Mouse (Mus musculus): ENCODE data around the gene Arfgef2. TPM values are rescaled to one million over a fixed set of nuclear protein-coding genes. Genes with fewer than 3 reads are reported as not detected.

The Arfgef2 gene
- polyA plus RNA-seq, 1 experiment from 2014 or later: 4.6 TPM

- Histone ChIP-seq H3K36me3 (no peaks in the 10 kb centered on the region), H3K27me3 (no peaks in the 10 kb centered on the region), H3K27ac (replicated peaks) (no peak overlapping the region), H3K9me3 (no peaks in the 10 kb centered on the region), H3K4me1 (replicated peaks) (peaks cover 11% of the 10 kb centered on the region), H3K9ac (no peak overlapping the region), H3K4me3 (no peak overlapping the region), H3K4me2 (no peak overlapping the region)
- no peak; the same call in 1 of the 2 replicates for ATAC-seq (ENCODE audit: low FRiP score, low read depth)
- 76% methylated on average over 10 of the region's 10 CpGs for WGBS
Observed at GRCm38 (mm10) chr2:166810821-166811220, 5.4 kb downstream of the Arfgef2 start.

GRCm38 (mm10) chr2:166818463-166819143, 13.2 kb downstream of the Arfgef2 start:
- no peak overlapping the region for H3K9ac ChIP-seq
- H3K9me3 ChIP-seq: no peaks in the 10 kb centered on the region
- H3K36me3 ChIP-seq: no peaks in the 10 kb centered on the region
- no peak overlapping the region for H3K4me2 ChIP-seq
- 79% methylated on average over 9 of the region's 9 CpGs for WGBS
- H3K4me3 ChIP-seq: no peak overlapping the region
- ATAC-seq (ENCODE audit: low FRiP score, low read depth): no peak
- no peaks in the 10 kb centered on the region for H3K27me3 ChIP-seq
- no peak overlapping the region for H3K27ac ChIP-seq (replicated peaks)
- H3K4me1 ChIP-seq (replicated peaks): no peaks in the 10 kb centered on the region

GRCm38 (mm10) chr2:166819849-166820248, 14.5 kb downstream of the Arfgef2 start:
- H3K4me2 ChIP-seq: no peak overlapping the region
- H3K4me3 ChIP-seq: no peak overlapping the region
- no peaks in the 10 kb centered on the region for H3K36me3 ChIP-seq
- H3K9ac ChIP-seq: no peak overlapping the region
- H3K27ac ChIP-seq (replicated peaks): no peak overlapping the region
- 93% methylated on average over 8 of the region's 8 CpGs for WGBS
- no peaks in the 10 kb centered on the region for H3K9me3 ChIP-seq
- no peaks in the 10 kb centered on the region for H3K4me1 ChIP-seq (replicated peaks)
- no peaks in the 10 kb centered on the region for H3K27me3 ChIP-seq
- no peak for ATAC-seq (ENCODE audit: low FRiP score, low read depth)

GRCm38 (mm10) chr2:166820844-166821243, 15.5 kb downstream of the Arfgef2 start:
- 69% methylated on average over 2 of the region's 2 CpGs for WGBS
- Histone ChIP-seq H3K36me3 (no peaks in the 10 kb centered on the region), H3K4me2 (no peak overlapping the region), H3K9ac (no peak overlapping the region), H3K27me3 (no peaks in the 10 kb centered on the region), H3K4me3 (no peak overlapping the region), H3K27ac (replicated peaks) (no peak overlapping the region), H3K9me3 (no peaks in the 10 kb centered on the region), H3K4me1 (replicated peaks) (no peaks in the 10 kb centered on the region)
- no peak for ATAC-seq (ENCODE audit: low FRiP score, low read depth)

- H3K27me3 ChIP-seq: no peaks in the 10 kb centered on the region
- WGBS: 96% methylated on average over 3 of the region's 3 CpGs
- no peak for ATAC-seq (ENCODE audit: low FRiP score, low read depth)
- no peak overlapping the region for H3K4me2 ChIP-seq
- no peak overlapping the region for H3K9ac ChIP-seq
- no peaks in the 10 kb centered on the region for H3K36me3 ChIP-seq
- H3K4me1 ChIP-seq (replicated peaks): no peaks in the 10 kb centered on the region
- H3K27ac ChIP-seq (replicated peaks): no peak overlapping the region
- no peak overlapping the region for H3K4me3 ChIP-seq
- H3K9me3 ChIP-seq: no peaks in the 10 kb centered on the region
Observed at GRCm38 (mm10) chr2:166821406-166821805, 16.0 kb downstream of the Arfgef2 start.

- no peak for ATAC-seq (ENCODE audit: low FRiP score, low read depth)
- no peak overlapping the region for H3K9ac ChIP-seq
- no peaks in the 10 kb centered on the region for H3K9me3 ChIP-seq
- H3K4me2 ChIP-seq: no peak overlapping the region
- H3K4me1 ChIP-seq (replicated peaks): no peaks in the 10 kb centered on the region
- no peaks in the 10 kb centered on the region for H3K27me3 ChIP-seq
- 73% methylated on average over 10 of the region's 10 CpGs for WGBS
- no peak overlapping the region for H3K4me3 ChIP-seq
- no peaks in the 10 kb centered on the region for H3K36me3 ChIP-seq
- H3K27ac ChIP-seq (replicated peaks): no peak overlapping the region; the same call in 1 of the 2 replicates
Observed at GRCm38 (mm10) chr2:166822119-166822826, 16.9 kb downstream of the Arfgef2 start.

GRCm38 (mm10) chr2:166822901-166823300, 17.5 kb downstream of the Arfgef2 start:
- 58% methylated on average over 2 of the region's 2 CpGs for WGBS
- ATAC-seq (ENCODE audit: low FRiP score, low read depth): peak; percentile 42; the same call in 1 of the 2 replicates
- Histone ChIP-seq H3K9ac (no peak overlapping the region), H3K4me2 (no peak overlapping the region), H3K36me3 (no peaks in the 10 kb centered on the region), H3K27ac (replicated peaks) (no peak overlapping the region; the same call in 1 of the 2 replicates), H3K4me1 (replicated peaks) (no peaks in the 10 kb centered on the region), H3K4me3 (no peak overlapping the region), H3K27me3 (no peaks in the 10 kb centered on the region), H3K9me3 (no peaks in the 10 kb centered on the region)

GRCm38 (mm10) chr2:166824386-166824785, 19.0 kb downstream of the Arfgef2 start:
- Histone ChIP-seq H3K4me1 (replicated peaks) (no peaks in the 10 kb centered on the region), H3K27ac (replicated peaks) (no peak overlapping the region), H3K9ac (no peak overlapping the region), H3K9me3 (no peaks in the 10 kb centered on the region), H3K27me3 (no peaks in the 10 kb centered on the region), H3K4me2 (no peak overlapping the region), H3K36me3 (no peaks in the 10 kb centered on the region), H3K4me3 (no peak overlapping the region)
- ATAC-seq (ENCODE audit: low FRiP score, low read depth): no peak
- 90% methylated on average over 5 of the region's 5 CpGs for WGBS

GRCm38 (mm10) chr2:166824998-166825397, 19.6 kb downstream of the Arfgef2 start:
- no peaks in the 10 kb centered on the region for H3K4me1 ChIP-seq (replicated peaks)
- H3K4me3 ChIP-seq: no peak overlapping the region
- no peaks in the 10 kb centered on the region for H3K27me3 ChIP-seq
- ATAC-seq (ENCODE audit: low FRiP score, low read depth): no peak
- no peaks in the 10 kb centered on the region for H3K36me3 ChIP-seq
- no peak overlapping the region for H3K27ac ChIP-seq (replicated peaks)
- no peaks in the 10 kb centered on the region for H3K9me3 ChIP-seq
- H3K9ac ChIP-seq: no peak overlapping the region
- 92% methylated on average over 5 of the region's 5 CpGs for WGBS
- H3K4me2 ChIP-seq: no peak overlapping the region

GRCm38 (mm10) chr2:166826491-166827224, 21.3 kb downstream of the Arfgef2 start:
- no peak for ATAC-seq (ENCODE audit: low FRiP score, low read depth)
- WGBS: 90% methylated on average over 8 of the region's 8 CpGs
- Histone ChIP-seq H3K36me3 (no peaks in the 10 kb centered on the region), H3K4me3 (no peak overlapping the region), H3K27ac (replicated peaks) (no peak overlapping the region), H3K4me2 (no peak overlapping the region), H3K27me3 (no peaks in the 10 kb centered on the region), H3K9me3 (no peaks in the 10 kb centered on the region), H3K4me1 (replicated peaks) (no peaks in the 10 kb centered on the region), H3K9ac (no peak overlapping the region)

GRCm38 (mm10) chr2:166828306-166828705, 22.9 kb downstream of the Arfgef2 start:
- 92% methylated on average over 12 of the region's 12 CpGs for WGBS
- Histone ChIP-seq H3K4me2 (no peak overlapping the region), H3K27ac (replicated peaks) (no peak overlapping the region), H3K9me3 (no peaks in the 10 kb centered on the region), H3K4me1 (replicated peaks) (no peaks in the 10 kb centered on the region), H3K36me3 (no peaks in the 10 kb centered on the region), H3K9ac (no peak overlapping the region), H3K27me3 (no peaks in the 10 kb centered on the region), H3K4me3 (no peak overlapping the region)
- no peak for ATAC-seq (ENCODE audit: low FRiP score, low read depth)

- WGBS: 96% methylated on average over 5 of the region's 5 CpGs
- Histone ChIP-seq H3K4me1 (replicated peaks) (no peaks in the 10 kb centered on the region), H3K27me3 (no peaks in the 10 kb centered on the region), H3K9ac (no peak overlapping the region), H3K9me3 (no peaks in the 10 kb centered on the region), H3K27ac (replicated peaks) (no peak overlapping the region), H3K4me2 (no peak overlapping the region), H3K36me3 (no peaks in the 10 kb centered on the region), H3K4me3 (no peak overlapping the region)
- no peak for ATAC-seq (ENCODE audit: low FRiP score, low read depth)
Observed at GRCm38 (mm10) chr2:166830350-166830749, 25.0 kb downstream of the Arfgef2 start.

All from hindbrain, embryonic 15.5 days (tissue).